Mouse (Mus musculus): ENCODE measurements around the gene Ago3. TPM values are rescaled to one million over a fixed set of nuclear protein-coding genes. Genes with fewer than 3 reads are reported as not detected.

Gene Ago3
- total RNA-seq, 2 experiments from 2014 or later: 16.2 to 21.6 TPM

DNA sequence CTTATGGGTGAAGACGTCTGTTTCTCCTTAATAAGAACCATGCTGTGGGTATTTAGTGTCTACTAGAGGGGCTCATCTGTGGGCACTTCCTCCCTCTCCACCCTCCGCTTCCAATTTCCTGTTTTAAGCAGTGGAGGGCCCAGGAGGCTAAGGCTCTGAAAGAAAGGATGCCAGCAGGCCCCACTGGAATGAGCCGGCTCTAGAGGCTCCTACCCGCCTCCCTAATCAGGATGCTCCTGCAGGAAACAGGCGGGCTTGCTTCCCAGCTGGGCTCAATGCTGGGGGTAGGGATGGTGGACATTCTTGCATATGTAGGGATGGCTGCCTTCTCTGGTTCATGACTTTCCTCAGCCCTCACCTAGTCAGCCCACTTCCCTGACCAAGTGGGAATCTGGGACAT lies 116.2 kb downstream of the Ago3 start:
- DNase-seq (ENCODE audit: low spot score in 2 of 2): no peak

DNA sequence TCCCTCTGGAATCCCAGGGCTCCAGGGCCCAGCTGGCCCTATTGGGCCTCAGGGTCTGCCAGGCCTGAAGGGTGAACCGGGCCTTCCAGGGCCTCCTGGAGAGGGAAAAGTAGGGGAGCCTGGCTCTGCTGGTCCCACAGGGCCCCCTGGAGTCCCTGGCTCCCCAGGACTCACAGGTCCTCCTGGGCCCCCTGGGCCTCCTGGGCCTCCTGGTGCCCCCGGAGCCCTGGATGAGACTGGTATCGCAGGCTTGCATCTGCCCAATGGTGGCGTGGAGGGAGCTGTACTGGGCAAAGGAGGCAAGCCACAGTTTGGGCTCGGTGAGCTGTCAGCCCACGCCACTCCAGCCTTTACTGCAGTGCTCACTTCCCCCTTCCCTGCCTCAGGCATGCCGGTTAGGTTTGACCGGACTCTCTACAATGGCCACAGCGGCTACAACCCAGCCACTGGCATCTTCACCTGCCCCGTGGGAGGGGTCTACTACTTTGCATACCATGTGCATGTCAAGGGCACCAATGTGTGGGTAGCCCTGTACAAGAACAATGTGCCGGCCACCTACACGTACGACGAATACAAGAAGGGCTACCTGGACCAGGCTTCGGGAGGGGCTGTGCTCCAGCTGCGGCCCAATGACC lies 117.7 kb downstream of the Ago3 start:
- no peak for DNase-seq (ENCODE audit: low spot score in 2 of 2)

DNA sequence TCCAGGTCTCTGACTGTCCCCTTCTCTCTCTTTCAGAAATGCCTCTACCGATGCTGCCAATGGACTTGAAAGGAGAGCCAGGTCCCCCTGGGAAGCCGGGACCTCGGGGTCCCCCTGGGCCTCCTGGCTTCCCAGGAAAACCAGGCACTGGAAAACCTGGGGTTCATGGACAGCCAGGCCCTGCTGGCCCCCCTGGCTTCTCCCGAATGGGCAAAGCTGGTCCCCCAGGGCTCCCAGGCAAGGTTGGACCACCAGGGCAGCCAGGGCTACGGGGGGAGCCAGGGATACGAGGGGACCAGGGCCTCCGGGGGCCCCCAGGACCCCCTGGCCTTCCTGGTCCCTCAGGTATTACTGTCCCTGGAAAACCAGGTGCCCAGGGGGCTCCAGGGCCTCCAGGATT lies 119.0 kb downstream of the Ago3 start:
- no peak for DNase-seq (ENCODE audit: low spot score in 2 of 2)

DNA sequence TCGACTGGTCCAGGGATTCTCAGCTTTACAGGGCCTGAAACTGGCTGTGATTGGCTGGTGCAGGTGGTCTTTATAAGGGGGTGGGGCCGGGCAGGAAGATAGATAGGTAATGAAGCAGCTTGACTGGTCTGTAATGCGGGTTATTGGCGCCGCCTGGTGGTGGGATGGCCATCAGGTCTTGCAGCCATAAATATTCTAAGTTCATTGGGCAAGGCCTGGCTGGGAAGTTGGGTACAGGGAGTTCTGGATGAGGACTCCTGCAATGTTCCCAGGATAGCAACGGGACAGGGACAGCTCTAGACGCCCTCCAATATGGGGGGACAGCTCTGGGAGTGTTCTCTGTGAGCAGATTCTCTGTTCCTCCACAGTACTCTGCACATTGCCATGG lies 119.4 kb downstream of the Ago3 start:
- peak; percentile 68 to 75 for DNase-seq (ENCODE audit: low spot score in 2 of 2)

DNA sequence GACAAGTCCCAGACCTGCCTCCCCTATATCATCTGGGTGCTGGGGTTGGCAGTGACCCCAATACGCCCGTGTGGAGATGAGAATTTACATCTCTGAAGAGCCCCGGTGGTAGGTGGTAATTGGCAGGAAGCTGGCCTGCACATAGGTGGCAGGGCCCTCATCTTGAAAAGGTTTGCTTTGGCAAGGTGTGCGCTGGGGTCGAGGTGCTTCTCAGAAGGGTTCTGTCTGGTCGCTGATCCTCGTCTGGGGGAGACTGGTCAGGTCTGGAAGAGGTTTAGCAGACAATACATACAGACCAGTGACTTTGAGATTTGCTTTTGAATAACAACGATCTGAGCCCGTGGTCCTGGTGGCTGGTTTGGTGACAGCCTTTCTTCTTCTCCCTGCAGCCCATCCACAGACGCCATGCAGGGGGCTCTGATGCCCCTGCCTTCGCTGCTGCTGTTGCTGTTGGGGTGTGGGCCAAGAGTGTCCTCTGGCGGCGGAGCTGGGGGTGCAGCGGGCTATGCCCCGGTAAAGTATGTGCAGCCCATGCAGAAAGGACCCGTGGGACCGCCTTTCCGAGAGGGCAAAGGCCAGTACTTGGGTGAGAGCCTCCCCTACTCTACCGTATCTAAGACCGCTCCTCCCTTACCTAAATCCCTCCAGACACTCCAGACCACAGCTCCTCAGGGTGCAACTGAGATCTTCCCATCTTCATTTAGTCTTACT lies 120.0 kb downstream of the Ago3 start:
- no peak for DNase-seq (ENCODE audit: low spot score in 2 of 2)

DNA sequence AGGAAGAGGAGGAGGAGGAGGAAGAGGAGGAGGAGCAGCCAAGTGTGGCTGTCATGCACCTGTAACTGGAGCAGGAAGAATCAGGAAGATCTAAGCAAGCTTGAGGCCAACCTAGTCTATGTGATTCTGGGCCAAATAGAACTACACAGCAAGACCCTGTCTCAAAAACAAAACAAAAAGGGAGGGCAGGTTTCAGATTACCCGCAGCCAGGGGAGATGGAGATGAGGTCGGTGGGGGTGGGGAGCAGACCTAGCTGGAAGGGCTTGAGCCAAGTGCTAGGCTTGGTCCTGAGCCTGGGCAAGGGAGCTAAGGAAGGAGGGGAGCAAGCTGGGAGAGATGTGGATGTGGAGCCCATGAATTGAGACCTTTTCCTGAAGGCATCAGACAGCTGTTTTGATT lies 122.5 kb downstream of the Ago3 start:
- no peak for DNase-seq (ENCODE audit: low spot score in 2 of 2)

DNA sequence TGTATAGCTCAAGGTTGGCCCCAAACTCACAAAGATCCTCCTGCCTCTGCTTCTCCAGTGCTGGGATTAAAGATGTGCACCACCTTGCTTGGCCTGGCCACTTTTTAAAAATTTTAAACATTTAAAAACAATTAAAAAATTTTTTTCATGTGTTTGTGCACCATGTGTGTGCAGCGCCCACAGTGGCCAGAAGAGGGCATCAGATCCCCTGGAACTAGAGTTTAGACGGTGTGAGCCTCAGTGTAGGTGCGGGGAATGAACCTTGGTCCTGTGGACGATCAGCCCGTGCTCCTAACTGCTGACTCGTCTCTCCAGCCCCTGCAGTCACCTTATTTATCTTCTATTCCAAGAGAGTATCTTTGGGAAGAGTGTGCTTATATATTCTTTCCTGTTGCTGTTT lies 123.3 kb downstream of the Ago3 start:
- DNase-seq (ENCODE audit: low spot score in 2 of 2): no peak

DNA sequence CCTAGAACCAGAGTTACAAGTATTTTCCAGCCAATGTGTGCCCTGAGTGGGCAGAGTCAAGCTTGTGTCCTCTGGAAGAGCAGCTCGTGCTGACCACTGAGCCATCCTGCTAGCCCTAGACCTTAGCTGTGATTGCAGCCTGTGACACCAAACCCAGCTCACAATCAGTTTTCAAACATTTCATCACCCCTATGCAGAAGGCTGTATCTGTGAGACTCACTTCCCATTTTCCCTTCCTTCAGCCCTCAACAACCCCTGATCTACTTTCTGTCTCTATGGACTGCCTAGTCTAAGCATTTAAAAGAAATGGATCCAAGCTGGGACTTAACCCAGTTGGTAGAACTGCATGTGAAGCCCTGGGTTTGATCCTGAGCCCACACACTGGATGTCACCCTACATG lies 123.9 kb downstream of the Ago3 start:
- DNase-seq (ENCODE audit: low spot score in 2 of 2): no peak

DNA sequence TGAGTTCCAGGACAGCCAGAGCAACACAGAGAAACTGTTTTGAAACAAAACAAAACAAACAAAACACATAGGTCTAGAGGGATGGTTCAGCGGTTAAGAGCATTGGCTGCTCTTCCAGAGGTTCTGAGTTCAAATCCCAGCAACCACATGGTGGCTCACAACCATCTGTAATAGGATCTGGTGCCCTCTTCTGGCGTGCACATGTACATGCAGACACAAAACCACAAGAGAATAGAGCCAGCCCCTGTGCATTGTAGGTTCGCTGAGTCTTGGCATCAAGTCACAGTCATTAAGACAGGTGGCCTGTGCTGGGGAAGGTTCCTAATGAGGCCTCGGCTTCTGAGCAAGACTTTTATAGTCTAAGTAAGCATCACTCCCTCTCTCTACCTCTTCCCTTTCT lies 125.5 kb downstream of the Ago3 start:
- DNase-seq (ENCODE audit: low spot score in 2 of 2): no peak

DNA sequence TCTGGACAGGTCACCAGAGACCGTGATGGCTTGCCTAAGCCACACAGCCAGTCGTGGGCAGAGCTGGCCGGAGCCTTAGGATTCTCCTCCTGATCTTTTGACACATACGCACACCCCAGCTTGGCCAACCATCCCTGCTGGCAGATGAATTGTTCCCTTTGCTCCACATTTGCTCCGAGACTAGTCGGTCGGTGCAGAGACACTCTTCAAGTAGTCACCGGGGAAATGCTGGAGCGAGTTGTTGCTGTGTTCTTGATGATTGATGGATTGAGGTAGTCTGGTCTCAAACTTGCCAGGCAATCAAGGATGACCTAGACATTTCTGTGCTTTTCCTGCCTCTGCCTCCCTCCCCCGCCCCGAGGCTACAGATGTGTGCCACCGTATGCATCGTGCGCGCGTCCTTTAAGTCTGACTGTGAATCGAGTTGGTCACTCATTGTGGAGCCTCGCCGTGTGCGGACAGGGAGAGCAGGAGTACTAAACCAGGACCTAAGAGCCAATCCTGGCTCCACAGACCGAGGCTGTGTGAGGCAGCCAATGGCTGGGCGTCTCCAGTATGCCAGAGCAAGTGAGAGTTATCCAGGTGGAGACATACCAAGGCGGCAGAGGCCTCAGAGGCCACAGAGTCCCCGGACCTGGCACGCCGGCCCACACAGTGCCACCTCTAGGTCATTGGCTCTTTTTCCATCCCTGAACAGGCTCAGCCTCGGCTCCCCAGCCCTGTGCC lies 127.6 kb downstream of the Ago3 start:
- DNase-seq (ENCODE audit: low spot score in 2 of 2): no peak

DNA sequence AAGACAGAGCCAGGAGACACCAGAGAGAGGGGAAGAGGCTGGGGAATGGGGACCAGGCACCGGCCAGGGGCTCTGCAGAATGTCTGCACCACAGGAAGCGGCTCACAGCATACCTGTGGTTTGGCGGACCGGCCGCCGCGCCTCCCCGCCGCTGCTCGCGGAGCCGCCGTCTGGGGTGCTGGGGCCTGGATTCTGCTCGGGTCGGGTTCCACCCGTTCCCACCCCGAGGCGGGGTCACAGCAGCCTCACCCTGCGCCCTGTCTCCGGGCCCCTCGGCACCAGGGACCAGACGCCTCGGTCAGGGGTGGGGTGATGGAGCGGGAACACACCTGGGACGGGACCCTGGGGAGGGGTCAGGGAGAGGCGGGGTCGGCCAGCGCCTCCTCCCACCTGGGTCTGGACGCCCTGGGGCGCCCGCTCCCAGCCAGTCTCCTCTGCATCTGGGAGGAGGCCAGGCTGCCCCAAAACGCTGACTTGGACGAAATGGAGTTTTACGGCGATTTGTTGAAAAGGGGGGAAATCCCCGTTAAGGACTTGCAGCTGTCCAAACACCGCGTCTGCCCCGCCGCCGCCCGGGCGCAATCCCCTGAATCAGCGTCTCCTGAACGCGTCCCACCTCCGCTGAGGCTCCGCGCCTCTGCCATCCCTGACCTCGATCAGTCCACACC lies 128.3 kb downstream of the Ago3 start:
- no peak for DNase-seq (ENCODE audit: low spot score in 2 of 2)

DNA sequence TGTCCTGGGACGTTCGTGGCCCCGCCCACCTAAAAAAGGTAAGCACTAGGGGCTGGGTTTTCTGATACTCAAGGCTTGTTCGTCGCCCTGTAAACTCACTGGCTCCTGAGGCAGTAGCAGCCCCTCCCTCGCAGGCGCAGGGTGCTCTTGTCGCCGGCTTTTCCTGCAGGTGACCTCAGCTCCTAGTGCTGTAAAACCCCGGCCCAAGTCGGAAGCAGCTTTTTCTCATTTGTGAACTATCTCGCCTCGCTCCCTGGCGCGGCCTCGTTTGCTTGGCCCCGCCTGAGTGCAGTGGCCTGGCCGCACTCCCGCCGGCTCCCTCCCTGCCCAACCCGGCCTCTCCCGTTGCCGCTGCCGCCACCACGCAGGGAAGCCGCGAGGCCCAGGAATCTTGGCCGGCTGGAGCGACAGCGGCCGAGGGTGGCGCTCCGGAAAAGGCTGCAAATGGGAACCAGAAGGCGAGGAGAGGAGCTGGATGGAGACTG lies 132.7 kb downstream of the Ago3 start:
- DNase-seq (ENCODE audit: low spot score in 2 of 2): peak in 1 of 2 experiments; percentile 38

DNA sequence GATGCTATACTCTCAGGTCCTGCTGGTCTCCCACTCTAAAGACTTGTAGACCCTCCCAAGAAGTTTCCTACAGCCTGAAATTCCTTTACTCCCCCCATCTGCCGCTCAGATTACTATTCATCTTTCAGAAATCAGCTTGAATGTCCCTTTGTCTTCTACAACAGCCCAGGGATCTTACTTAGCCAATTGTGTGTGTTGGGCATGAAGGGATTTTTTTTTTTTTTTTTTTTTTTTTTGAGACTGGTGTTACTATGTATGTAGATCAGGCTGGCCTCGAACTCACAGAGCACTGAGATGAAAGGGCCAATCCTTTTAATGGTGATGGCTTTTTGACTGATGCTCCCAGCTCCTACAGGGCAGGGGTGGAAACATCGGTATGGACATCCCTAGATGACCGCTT lies 133.4 kb downstream of the Ago3 start:
- DNase-seq (ENCODE audit: low spot score in 2 of 2): no peak

DNA sequence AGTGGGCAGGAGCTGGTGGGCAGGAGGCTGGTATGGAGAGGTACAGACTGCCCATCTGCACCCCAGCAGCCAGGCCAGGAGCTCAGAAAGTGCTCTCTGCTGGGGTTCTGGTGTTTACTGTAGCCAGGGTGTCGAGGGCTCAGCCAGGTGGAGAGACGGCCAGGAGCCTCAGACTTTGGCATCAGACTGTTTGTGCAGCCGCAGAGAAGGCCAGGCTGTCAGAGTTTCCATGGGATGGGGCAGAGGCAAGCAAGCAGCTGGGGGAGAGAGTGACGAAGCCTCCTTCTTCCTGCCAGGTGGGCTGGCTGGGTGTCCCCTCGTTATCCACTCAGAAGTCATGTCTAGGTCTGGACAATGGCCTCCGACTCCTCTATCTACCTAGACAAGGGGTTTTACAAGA lies 134.2 kb downstream of the Ago3 start:
- DNase-seq (ENCODE audit: low spot score in 2 of 2): no peak

DNA sequence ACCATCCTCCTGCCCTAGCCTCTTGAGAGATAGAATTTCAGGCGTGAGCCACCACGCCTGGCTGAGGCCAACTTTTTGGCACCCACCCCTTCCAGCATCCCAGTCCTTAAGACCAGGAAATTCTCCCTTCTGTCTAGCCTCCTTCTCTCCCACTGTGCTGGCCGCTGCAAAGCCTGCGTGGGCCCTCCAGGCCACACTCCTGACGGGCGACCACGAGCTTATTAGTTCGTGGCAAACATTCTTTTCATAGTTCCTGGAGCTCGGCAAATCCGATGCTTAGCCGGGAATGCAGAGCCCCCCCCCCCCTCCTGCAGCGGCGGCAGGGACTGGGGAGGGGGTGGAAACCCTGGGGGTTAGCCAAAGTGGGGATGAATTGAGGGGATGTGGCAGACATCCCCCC lies 138.2 kb downstream of the Ago3 start:
- no peak for DNase-seq (ENCODE audit: low spot score in 2 of 2)

DNA sequence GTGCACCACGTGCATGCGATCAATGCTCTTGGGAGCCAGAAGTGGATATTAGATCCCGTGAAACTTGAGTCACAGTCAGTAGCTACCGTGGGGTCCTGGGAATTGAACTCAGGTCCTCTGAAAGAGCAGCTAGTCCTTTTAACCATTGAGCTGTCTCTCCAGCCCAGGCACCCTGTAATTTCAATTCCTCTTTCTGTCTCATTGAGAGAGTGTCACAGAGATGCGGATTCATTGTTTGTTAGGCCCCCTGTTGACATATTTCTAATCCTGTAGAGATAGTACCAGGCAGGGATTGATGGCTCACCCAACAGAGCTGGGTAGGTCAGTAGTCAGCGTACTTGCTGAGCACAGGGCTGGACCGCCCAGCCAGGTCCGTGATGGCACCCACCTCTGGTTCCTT lies 139.0 kb downstream of the Ago3 start:
- DNase-seq (ENCODE audit: low spot score in 2 of 2): no peak

DNA sequence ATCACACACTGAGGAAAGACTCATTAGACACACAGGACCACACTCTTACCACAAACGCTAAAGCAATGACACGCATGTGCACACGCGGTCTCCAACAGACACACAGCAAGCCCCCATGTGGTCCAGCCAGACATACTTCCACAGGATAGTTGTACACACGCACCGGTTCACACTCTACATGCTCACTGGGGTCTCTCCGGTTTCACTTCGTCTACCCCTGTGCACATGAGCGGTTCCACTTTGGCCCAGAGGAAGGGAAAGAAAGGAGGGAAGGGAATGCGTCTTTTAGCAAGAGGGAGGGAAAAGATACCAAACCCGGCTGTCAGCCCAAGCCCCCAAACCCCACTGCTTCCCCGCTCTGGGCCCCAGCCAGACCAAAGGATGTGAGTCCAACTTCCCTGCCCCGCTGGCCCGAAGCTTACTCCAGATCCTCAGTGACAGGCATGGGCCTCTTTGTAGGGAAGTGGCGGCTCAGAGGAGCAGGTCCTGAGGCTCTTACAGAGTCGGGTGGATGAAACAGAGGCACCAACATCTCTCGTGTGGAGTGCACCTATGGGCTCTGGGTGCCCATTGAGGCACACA lies 141.2 kb downstream of the Ago3 start:
- DNase-seq (ENCODE audit: low spot score in 2 of 2): no peak

DNA sequence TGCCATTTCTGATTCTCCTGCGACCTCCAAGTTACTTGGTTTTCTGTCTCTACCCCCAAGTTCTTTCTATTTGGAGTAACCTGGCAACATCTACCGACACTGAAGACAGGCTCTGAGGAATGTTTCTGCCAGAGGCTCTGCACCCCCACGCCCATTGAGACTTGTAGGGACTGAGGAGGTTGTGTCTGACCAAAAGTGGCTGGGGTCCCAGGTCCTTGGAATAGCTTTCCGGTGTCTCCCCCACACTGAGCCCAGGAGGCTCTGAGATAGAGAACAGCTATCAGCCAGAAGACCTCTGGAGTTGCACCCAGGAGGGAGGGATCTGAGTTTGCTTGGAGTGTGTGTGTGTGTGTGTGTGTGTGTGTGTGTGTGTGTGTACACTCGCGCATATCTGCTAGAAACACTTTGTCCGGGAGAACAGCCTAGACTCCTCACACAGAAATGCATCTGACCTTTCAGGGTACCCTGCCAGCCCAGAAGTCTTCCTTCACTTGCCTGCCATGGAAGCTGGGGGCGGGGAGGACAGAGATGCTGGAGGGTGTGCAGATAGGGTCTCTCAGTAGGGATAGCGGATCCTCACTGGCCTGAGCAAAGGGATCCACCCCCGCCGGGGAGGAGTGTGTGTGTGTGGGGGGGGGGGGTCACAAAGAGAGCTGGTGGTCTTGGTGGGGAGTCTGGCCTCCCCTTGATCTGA lies 141.9 kb downstream of the Ago3 start:
- no peak for DNase-seq (ENCODE audit: low spot score in 2 of 2)

DNA sequence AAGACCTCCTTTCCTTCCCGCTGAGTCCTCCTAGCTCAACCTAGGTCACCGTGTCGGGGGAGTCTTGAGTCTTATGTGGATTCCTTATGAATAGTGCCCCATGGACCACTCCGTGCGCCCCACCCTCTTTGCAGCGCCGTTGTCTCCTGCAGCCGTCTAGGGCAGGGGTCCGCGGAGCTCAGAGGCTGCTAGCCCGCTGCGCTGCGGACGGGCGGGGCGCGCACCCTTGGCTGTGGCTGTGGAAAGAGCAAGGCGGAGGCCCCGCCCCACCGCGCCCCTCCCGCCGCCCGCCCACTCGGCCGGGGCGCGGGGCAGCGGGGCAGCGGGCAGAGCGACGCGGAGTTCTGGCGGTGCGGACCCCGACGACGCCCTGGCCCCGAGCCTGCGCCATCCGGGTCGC lies 142.9 kb downstream of the Ago3 start, which contains the start of gene Col8a2:
Gene Col8a2 (plus strand): TSS at position 302 of the 400 bp plus-strand sequence.
- DNase-seq (ENCODE audit: low spot score in 2 of 2): no peak

DNA sequence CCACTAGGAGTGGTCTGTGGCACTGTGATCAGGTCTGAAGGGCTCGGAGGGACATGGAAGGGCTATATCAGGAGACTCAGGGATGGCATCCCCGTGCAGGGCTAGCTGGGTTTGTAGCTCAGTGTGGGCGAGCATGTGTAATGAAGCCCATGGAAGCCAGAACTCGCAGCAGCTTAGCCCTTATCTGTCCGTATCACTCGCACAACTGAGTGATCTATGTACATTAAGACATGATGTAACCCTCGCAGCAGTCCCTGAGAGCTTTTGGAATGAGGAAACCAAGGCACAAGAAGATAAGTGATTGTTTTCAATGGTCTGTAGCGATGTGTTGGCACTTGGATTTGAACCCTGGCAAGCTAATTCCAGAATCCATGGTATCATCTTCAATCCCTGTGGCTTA lies 145.8 kb downstream of the Ago3 start:
- DNase-seq (ENCODE audit: low spot score in 2 of 2): no peak

DNA sequence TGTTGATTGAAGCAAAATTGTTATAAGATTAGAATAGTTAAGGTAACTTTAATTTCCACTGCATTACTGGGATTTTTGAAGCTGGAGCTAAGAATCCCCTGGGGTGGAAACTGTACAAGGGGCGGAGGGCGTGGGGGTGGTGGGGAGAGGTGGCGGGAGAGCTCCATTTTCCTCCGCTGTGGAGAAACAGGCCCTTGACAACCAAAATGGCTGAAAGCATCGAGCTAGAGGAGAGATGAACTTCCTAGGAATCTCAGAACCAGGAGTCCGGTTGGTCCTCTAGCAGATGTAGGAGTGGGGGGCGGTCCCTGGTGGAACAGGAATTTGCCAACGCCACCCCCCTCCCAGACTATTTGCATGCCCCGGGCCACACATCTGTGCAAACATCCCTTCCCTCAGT lies 147.7 kb downstream of the Ago3 start:
- DNase-seq (ENCODE audit: low spot score in 2 of 2): no peak

Measured in adrenal gland, postnatal 4 days (tissue).